Mouse (Mus musculus) liver, embryonic 12.5 days (tissue): ENCODE data around the gene Dnah7b. TPM values are rescaled to one million over a fixed set of nuclear protein-coding genes. Genes with fewer than 3 reads are reported as not detected.
"Not testable (repeated sequence)": the region's sequence is repeated elsewhere in the genome, so short reads cannot be mapped to it uniquely, and the experiment has no call there.

Experiments used
- ATAC-seq: fragments of 200-750 bp; cut with Nextera tagmentation; 2 replicates; pipeline ENCODE4 v1.8.0; 2017; ENCODE audit warnings: moderate number of reproducible peaks, mild to moderate bottlenecking, moderate library complexity
- H3K27ac ChIP-seq: fragments of 300-500 bp; sonication (generic); 2 replicates; pipeline ENCODE4 v1.5.1; 2016; ENCODE audit warnings: mild to moderate bottlenecking
- H3K27me3 ChIP-seq: fragments of 300-500 bp; sonication (generic); replicated peaks from 2 replicates; pipeline ENCODE4 v1.6.1; 2016; ENCODE audit warnings: mild to moderate bottlenecking, moderate library complexity
- H3K36me3 ChIP-seq: fragments of 300-500 bp; sonication (generic); 2 replicates; pipeline ENCODE4 v1.6.1; 2016; ENCODE audit warnings: mild to moderate bottlenecking, moderate library complexity
- H3K4me1 ChIP-seq: fragments of 300-500 bp; sonication (generic); 2 replicates; pipeline ENCODE4 v1.6.1; 2016
- H3K4me2 ChIP-seq: fragments of 300-500 bp; sonication (generic); 2 replicates; pipeline ENCODE4 v1.6.1; 2016; ENCODE audit warnings: mild to moderate bottlenecking, moderate library complexity
- H3K4me3 ChIP-seq: fragments of 300-500 bp; sonication (generic); 2 replicates; pipeline ENCODE4 v1.5.1; 2016; ENCODE audit warnings: mild to moderate bottlenecking, moderate library complexity
- H3K9ac ChIP-seq: fragments of 300-500 bp; sonication (generic); 2 replicates; pipeline ENCODE4 v1.6.1; 2016; ENCODE audit warnings: mild to moderate bottlenecking, moderate library complexity
- H3K9me3 ChIP-seq: fragments of 300-500 bp; sonication (generic); replicated peaks from 2 replicates; pipeline ENCODE4 v1.6.1; 2016; ENCODE audit warnings: mild to moderate bottlenecking, moderate library complexity
- WGBS: fragments of 180-500 bp; shearing (Covaris S2); methylation state at CpG from one replicate; pipeline ENCODE4 v1.1.7; 2016; ENCODE audit not compliant: insufficient replicate concordance; 5-methylcytosine and 5-hydroxymethylcytosine counted together
- polyA plus RNA-seq: library from polyadenylated mRNA; unstranded; fragments of >200 nt; fragmentation: Nextera tagmentation; extraction: Ambion mirVana; gene quantifications from 2 replicates; pipeline ENCODE4 v1.2.1, GENCODE M21; 2016

Gene Dnah7b
- polyA plus RNA-seq = 0.33 and 0.45 TPM in 2 replicates

- Histone ChIP-seq H3K4me1 (0 out of 2 replicates have a peak, but pooled peaks cover 6% of the 10 kb centered on the region), H3K36me3 (no peaks in the 10 kb centered on the region), H3K9ac (peak within 1 kb of the TSS; percentile 46; the same call in 1 of the 2 replicates), H3K4me2 (peak within 1 kb of the TSS; percentile 71), H3K9me3 (no peaks in the 10 kb centered on the region), H3K4me3 (peak within 1 kb of the TSS; percentile 58), H3K27me3 (no peaks in the 10 kb centered on the region), H3K27ac (no peak within 1 kb of the TSS)
- 19% methylated on average over 1 of the region's 1 CpGs for WGBS
- ATAC-seq = no peak
Observed at GRCm38 (mm10) chr1:46066015-46066414, at the start of gene Dnah7b. Gene Dnah7b (plus strand): TSS chr1:46066315.

DNA sequence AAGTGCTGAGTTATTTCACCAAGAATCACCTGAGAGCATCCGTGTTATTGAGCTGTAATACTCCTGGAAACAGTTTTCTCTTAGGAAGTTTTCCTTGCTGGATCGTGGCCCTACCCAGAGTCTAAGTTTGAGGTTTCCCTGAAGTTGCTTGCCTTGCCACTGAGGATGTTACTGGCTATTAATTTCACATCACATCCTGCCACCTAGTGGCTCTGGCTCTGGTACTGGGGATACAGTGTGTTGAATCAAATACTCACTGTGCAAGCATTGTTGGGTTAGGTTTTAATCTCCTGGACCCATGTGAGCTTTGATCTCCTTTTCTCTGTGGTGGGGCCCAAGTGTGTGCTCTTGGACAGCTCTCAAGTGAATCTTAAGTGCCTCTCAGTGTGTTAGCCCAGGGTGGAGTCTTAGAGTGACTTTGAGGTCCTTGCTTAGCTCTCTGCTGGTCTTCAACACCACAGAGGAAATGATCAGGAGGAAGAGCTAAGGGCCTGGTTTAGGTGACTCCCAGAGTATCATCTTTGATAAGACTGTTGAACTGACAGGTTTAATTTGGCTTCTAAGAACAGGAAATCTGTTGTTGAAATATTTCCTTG is 47.6 kb upstream of the Dnah7b start:
- no peak for ATAC-seq

DNA sequence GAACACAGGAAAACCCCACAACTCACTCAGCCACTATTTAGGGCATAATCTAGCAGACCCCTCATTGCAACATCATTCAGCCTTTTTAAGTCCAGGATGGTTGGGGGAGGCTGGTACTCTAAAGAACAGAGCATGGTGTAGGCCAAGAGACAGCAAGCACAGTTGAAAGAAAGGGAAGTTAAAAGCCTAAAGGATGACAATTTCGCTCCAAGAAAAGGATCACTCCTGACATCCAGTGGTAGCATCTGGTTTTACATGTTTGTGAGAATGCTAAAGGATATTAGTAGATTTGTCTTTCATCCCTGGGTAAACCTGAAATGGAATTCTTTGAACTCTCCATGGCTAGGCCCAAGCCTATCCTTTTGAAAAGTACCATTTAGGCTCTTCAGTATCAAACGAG is 43.9 kb upstream of the Dnah7b start:
- H3K27ac ChIP-seq = no peak overlapping the region
- H3K9me3 ChIP-seq = no peaks in the 10 kb centered on the region
- WGBS = 17% methylated on average over 2 of the region's 2 CpGs
- no peaks in the 10 kb centered on the region for H3K36me3 ChIP-seq
- H3K4me2 ChIP-seq = no peak overlapping the region
- no peaks in the 10 kb centered on the region for H3K27me3 ChIP-seq
- no peak for ATAC-seq
- H3K4me1 ChIP-seq = no peaks in the 10 kb centered on the region
- no peak overlapping the region for H3K9ac ChIP-seq
- H3K4me3 ChIP-seq = no peak overlapping the region

More for the DNA sequence above, 47.6 kb upstream of the Dnah7b start:
- 39% methylated on average over 2 of the region's 2 CpGs for WGBS
- Histone ChIP-seq H3K27ac (no peak overlapping the region), H3K9me3 (no peaks in the 10 kb centered on the region), H3K4me1 (no peaks in the 10 kb centered on the region), H3K9ac (no peak overlapping the region), H3K4me2 (no peak overlapping the region), H3K4me3 (no peak overlapping the region), H3K27me3 (no peaks in the 10 kb centered on the region), H3K36me3 (no peaks in the 10 kb centered on the region)

DNA sequence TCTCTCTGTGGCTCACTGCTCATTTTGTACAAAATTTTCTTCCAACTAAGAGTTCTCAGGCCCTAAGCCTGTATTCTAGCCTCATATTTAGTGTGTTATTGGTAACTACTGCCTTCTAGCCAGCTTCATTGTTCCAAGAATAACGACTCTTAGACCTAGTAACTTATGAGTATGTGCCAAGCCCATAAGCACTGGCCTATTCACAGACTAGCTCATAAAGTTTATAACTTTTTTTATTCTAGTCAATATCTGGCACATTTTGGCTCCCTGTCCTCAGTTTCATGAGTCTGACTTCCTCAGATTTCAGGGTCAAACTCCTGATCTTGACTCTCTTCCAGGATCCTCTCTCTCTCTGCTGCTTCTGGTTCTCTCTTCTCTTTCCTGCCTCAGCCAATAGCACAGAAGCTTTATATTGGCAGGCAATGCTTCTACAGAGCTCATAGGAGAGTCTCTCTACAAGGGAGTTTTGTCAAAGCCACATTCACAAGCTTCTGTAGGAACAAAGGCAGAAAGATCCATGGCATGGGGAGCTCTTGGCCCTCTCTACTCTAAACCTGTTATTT is 34.0 kb upstream of the Dnah7b start:
- no peak for ATAC-seq
- Histone ChIP-seq H3K4me3 (no peak overlapping the region), H3K9me3 (no peaks in the 10 kb centered on the region), H3K27me3 (no peaks in the 10 kb centered on the region), H3K4me2 (no peak overlapping the region), H3K36me3 (no peaks in the 10 kb centered on the region), H3K27ac (no peak overlapping the region), H3K4me1 (no peaks in the 10 kb centered on the region), H3K9ac (no peak overlapping the region)
- WGBS = 72% methylated on average over 1 of the region's 1 CpGs

DNA sequence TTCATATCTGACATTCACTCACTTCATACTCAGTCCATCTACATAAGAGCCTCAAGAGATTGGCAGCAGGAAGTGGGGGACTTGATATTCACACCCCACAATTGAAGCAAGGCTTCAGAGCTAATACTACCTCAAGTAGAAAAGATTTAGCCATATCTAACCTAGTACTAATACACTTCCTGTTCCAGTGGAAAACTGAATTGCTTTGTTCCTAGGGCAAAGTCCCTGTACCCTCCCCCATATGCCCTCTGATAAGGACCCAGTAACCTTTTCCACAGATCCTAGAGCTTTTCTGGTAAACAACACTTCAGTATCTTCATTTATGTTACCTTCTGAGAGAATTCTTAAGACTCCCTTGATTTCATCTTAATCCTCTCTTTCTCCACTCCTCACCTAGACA is 17.9 kb upstream of the Dnah7b start:
- Histone ChIP-seq H3K9ac (no peak overlapping the region), H3K4me3 (no peak overlapping the region), H3K4me1 (no peaks in the 10 kb centered on the region), H3K36me3 (no peaks in the 10 kb centered on the region), H3K4me2 (no peak overlapping the region), H3K27me3 (no peaks in the 10 kb centered on the region), H3K9me3 (no peaks in the 10 kb centered on the region), H3K27ac (no peak overlapping the region)
- no peak for ATAC-seq

GRCm38 (mm10) chr1:46066484-46067251 is 553 bp downstream of the Dnah7b start:
- H3K4me1 ChIP-seq = 0 out of 2 replicates have a peak, but pooled peaks cover 6% of the 10 kb centered on the region
- peak overlapping the region; percentile 71 for H3K4me2 ChIP-seq
- ATAC-seq = peak; percentile 51
- no peaks in the 10 kb centered on the region for H3K36me3 ChIP-seq
- WGBS = 2% methylated on average over 28 of the region's 28 CpGs
- H3K9ac ChIP-seq = peak overlapping the region; percentile 46; the same call in 1 of the 2 replicates
- H3K27me3 ChIP-seq = no peaks in the 10 kb centered on the region
- peak overlapping the region; percentile 58 for H3K4me3 ChIP-seq
- no peaks in the 10 kb centered on the region for H3K9me3 ChIP-seq
- H3K27ac ChIP-seq = no peak overlapping the region

GRCm38 (mm10) chr1:46068787-46069186 is 2.7 kb downstream of the Dnah7b start:
- H3K4me2 ChIP-seq, H3K27ac ChIP-seq, H3K27me3 ChIP-seq, H3K9me3 ChIP-seq, H3K4me3 ChIP-seq, H3K4me1 ChIP-seq, H3K9ac ChIP-seq, H3K36me3 ChIP-seq, ATAC-seq: not testable (repeated sequence)
- WGBS = 78% methylated on average over 3 of the region's 3 CpGs

- no peaks in the 10 kb centered on the region for H3K27me3 ChIP-seq
- 66% methylated on average over 2 of the region's 2 CpGs for WGBS
- no peak overlapping the region for H3K27ac ChIP-seq
- H3K9me3 ChIP-seq = no peaks in the 10 kb centered on the region
- no peak overlapping the region for H3K4me3 ChIP-seq
- ATAC-seq = no peak
- H3K36me3 ChIP-seq = no peaks in the 10 kb centered on the region
- no peak overlapping the region for H3K4me2 ChIP-seq
- no peaks in the 10 kb centered on the region for H3K4me1 ChIP-seq
- H3K9ac ChIP-seq = no peak overlapping the region
Observed at GRCm38 (mm10) chr1:46077891-46078290, 11.8 kb downstream of the Dnah7b start.

DNA sequence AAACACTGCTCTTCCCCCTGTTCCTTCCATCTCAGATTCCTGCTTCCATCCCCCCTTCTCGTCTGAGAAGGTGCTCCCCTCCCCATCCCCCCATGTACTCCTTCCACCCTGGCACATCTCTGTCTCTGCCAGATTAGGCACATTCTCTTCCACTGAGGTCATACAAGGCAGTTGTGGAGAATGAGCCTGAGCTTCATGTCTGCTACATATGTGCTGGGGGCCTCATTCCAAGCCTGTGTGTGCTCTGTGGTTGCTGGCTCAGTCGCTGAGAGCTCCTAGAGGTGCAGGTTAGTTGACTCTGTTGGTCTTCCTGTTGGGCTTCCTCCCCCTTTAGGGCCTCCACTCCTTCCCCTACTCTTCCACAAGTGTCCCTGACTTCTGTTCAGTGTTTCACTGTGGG is 34.4 kb downstream of the Dnah7b start:
- no peak overlapping the region for H3K4me3 ChIP-seq
- no peak overlapping the region for H3K27ac ChIP-seq
- WGBS = 33% methylated on average over 2 of the region's 2 CpGs
- H3K36me3 ChIP-seq = no peaks in the 10 kb centered on the region
- no peak overlapping the region for H3K4me2 ChIP-seq
- ATAC-seq = no peak
- no peak overlapping the region for H3K9ac ChIP-seq
- no peaks in the 10 kb centered on the region for H3K27me3 ChIP-seq
- no peaks in the 10 kb centered on the region for H3K4me1 ChIP-seq
- H3K9me3 ChIP-seq = no peaks in the 10 kb centered on the region

GRCm38 (mm10) chr1:46112606-46113005 is 46.5 kb downstream of the Dnah7b start:
- H3K27ac ChIP-seq, H3K9me3 ChIP-seq, H3K4me1 ChIP-seq, H3K9ac ChIP-seq, H3K36me3 ChIP-seq, H3K4me3 ChIP-seq, H3K4me2 ChIP-seq, H3K27me3 ChIP-seq, ATAC-seq: not testable (repeated sequence)

GRCm38 (mm10) chr1:46117179-46117578 is 51.1 kb downstream of the Dnah7b start:
- H3K27ac ChIP-seq, H3K4me3 ChIP-seq, H3K36me3 ChIP-seq, H3K9ac ChIP-seq, H3K27me3 ChIP-seq, H3K4me1 ChIP-seq, H3K9me3 ChIP-seq, H3K4me2 ChIP-seq, ATAC-seq: not testable (repeated sequence)
- WGBS = 50% methylated on average over 2 of the region's 2 CpGs

- no peak for ATAC-seq
- WGBS = 28% methylated on average over 4 of the region's 4 CpGs
- Histone ChIP-seq H3K9me3 (no peaks in the 10 kb centered on the region), H3K4me1 (no peaks in the 10 kb centered on the region), H3K4me3 (no peak overlapping the region), H3K27me3 (no peaks in the 10 kb centered on the region), H3K9ac (no peak overlapping the region), H3K36me3 (no peaks in the 10 kb centered on the region), H3K27ac (no peak overlapping the region), H3K4me2 (no peak overlapping the region)
Observed at GRCm38 (mm10) chr1:46128058-46128457, 61.9 kb downstream of the Dnah7b start.
